ENCODE assay signal across 10 mouse cellular contexts in genomic region chr5:35057582-35057981, GRCm38 (mm10). TPM values are rescaled to one million over a fixed set of nuclear protein-coding genes. Genes with fewer than 3 reads are reported as not detected.
DNase-seq lines count a peak whose midpoint lies in the region; ATAC-seq and TF ChIP-seq lines count a peak whose summit lies in the region.
"Had no signal": no experiment of that assay in that cellular context is flagged by ENCODE, and none has a peak within 500 bp of the region (broad histone marks: within the 10 kb centered on the region; RNA-seq: fewer than 3 reads in every experiment).

No protein-coding gene starts in this region.

- H3K9me3 ChIP-seq in neural tube, embryonic 11.5 days (ENCODE audit: control insufficient read depth, low read length) = no peaks in the 10 kb centered on the region
- H3K9me3 ChIP-seq in limb, embryonic 15.5 days = no peaks in the 10 kb centered on the region
- H3K9me3 ChIP-seq in stomach, postnatal 0 days (ENCODE audit: control insufficient read depth, low read length) = no peaks in the 10 kb centered on the region

- TF ChIP-seq EP300 in stomach, postnatal 0 days (optimal IDR thresholded peaks at IDR 0.05) = no peak

- H3K9ac ChIP-seq in neural tube, embryonic 11.5 days (ENCODE audit: low read length) = peak overlapping the region; percentile 57
- no peak overlapping the region for H3K9ac ChIP-seq in limb, embryonic 15.5 days
- no peak overlapping the region for H3K9ac ChIP-seq in stomach, postnatal 0 days (ENCODE audit: low read length)

- 21% methylated on average over 4 of the region's 4 CpGs for whole genome bisulfite sequencing in neural tube, embryonic 11.5 days
- WGBS in limb, embryonic 15.5 days = 22% methylated on average over 4 of the region's 4 CpGs
- 27% methylated on average over 4 of the region's 4 CpGs for WGBS in stomach, postnatal 0 days
- WGBS in thymus, adult 2 months = 27% methylated on average over 4 of the region's 4 CpGs

- no peak for ATAC-seq in neural tube, embryonic 11.5 days (ENCODE audit: insufficient read depth, low FRiP score, low TSS enrichment)
- ATAC-seq in limb, embryonic 15.5 days (ENCODE audit: insufficient number of reproducible peaks, low FRiP score, low TSS enrichment, low read depth) = no peak
- ATAC-seq in stomach, postnatal 0 days (ENCODE audit: low FRiP score, low TSS enrichment) = no peak

- peak overlapping the region; percentile 48 for H3K4me3 ChIP-seq in neural tube, embryonic 11.5 days (ENCODE audit: low read depth, low read length)
- peak overlapping the region; percentile 56 for H3K4me3 ChIP-seq in limb, embryonic 15.5 days
- H3K4me3 ChIP-seq in stomach, postnatal 0 days (ENCODE audit: low read depth, low read length) = peak overlapping the region; percentile 59
- H3K4me3 ChIP-seq in thymus, adult 2 months (ENCODE audit: control insufficient read depth, insufficient read depth, low read length) = no peak overlapping the region

- peaks cover 25% of the 10 kb centered on the region for H3K27me3 ChIP-seq in neural tube, embryonic 11.5 days (ENCODE audit: control insufficient read depth, insufficient read depth, low read length)
- peaks cover 46% of the 10 kb centered on the region for H3K27me3 ChIP-seq in limb, embryonic 15.5 days
- no peaks in the 10 kb centered on the region for H3K27me3 ChIP-seq in stomach, postnatal 0 days (ENCODE audit: control insufficient read depth, insufficient read depth, low read length)
- peaks cover 3% of the 10 kb centered on the region; the same call in 1 of the 2 replicates for H3K27me3 ChIP-seq in thymus, adult 2 months (ENCODE audit: control insufficient read depth, insufficient read depth, low read length)

- TF ChIP-seq POLR2A in thymus, adult 2 months (IDR thresholded peaks at IDR 0.05; ENCODE audit: control insufficient read depth, extremely low read depth, insufficient read depth, low read length, poor library complexity) = no peak

- H3K36me3 ChIP-seq in neural tube, embryonic 11.5 days (ENCODE audit: control insufficient read depth, insufficient read depth, low read length) = no peaks in the 10 kb centered on the region
- no peaks in the 10 kb centered on the region for H3K36me3 ChIP-seq in limb, embryonic 15.5 days
- no peaks in the 10 kb centered on the region for H3K36me3 ChIP-seq in stomach, postnatal 0 days (ENCODE audit: control insufficient read depth, insufficient read depth, low read length)
- no peaks in the 10 kb centered on the region for H3K36me3 ChIP-seq in thymus, adult 2 months (ENCODE audit: control insufficient read depth, insufficient read depth, low read length)

- H3K4me2 ChIP-seq in neural tube, embryonic 11.5 days (ENCODE audit: low read depth) = peak overlapping the region; percentile 95
- peak overlapping the region; percentile 96 for H3K4me2 ChIP-seq in limb, embryonic 15.5 days
- H3K4me2 ChIP-seq in stomach, postnatal 0 days (replicated peaks; ENCODE audit: low read depth) = peak overlapping the region; percentile 98

- DNase-seq in embryo, embryonic 11 days = peak; percentile 14
- DNase-seq in embryo, embryonic 10 days (ENCODE audit: low spot score) = no peak
- no peak for DNase-seq in neural tube, embryonic 11.5 days (ENCODE audit: low spot score)
- DNase-seq in neural tube, embryonic 10.5 days (ENCODE audit: extremely low spot score, low spot score) = no peak
- no peak for DNase-seq in stomach, postnatal 0 days (ENCODE audit: low spot score)
- DNase-seq in adrenal gland, adult 18-20 months (ENCODE audit: low spot score in 2 of 2) = no peak
- no peak for DNase-seq in thymus, adult 2 months
- DNase-seq: adrenal gland, postnatal 14 days; B cell, adult 2 months had no signal

- no peak for TF ChIP-seq CTCF in stomach, postnatal 0 days (IDR thresholded peaks at IDR 0.05; ENCODE audit: low read depth)
- TF ChIP-seq CTCF in thymus, adult 2 months (IDR thresholded peaks at IDR 0.05; ENCODE audit: borderline replicate concordance, control insufficient read depth, extremely low read depth, insufficient read depth, low read length, poor library complexity) = no peak

- H3K27ac ChIP-seq in neural tube, embryonic 11.5 days (ENCODE audit: low read depth, low read length) = no peak overlapping the region
- no peak overlapping the region for H3K27ac ChIP-seq in limb, embryonic 15.5 days
- no peak overlapping the region for H3K27ac ChIP-seq in stomach, postnatal 0 days (replicated peaks)
- no peak overlapping the region for H3K27ac ChIP-seq in thymus, adult 2 months (ENCODE audit: control insufficient read depth, insufficient read depth, low read length)

- H3K4me1 ChIP-seq in neural tube, embryonic 11.5 days (ENCODE audit: control insufficient read depth, insufficient read depth, low read length) = no peaks in the 10 kb centered on the region; the same call in 1 of the 2 replicates
- peaks cover 18% of the 10 kb centered on the region for H3K4me1 ChIP-seq in limb, embryonic 15.5 days
- no peaks in the 10 kb centered on the region for H3K4me1 ChIP-seq in stomach, postnatal 0 days (replicated peaks; ENCODE audit: control insufficient read depth, insufficient read depth)
- H3K4me1 ChIP-seq in thymus, adult 2 months (replicated peaks; ENCODE audit: control insufficient read depth, insufficient read depth, low read length) = peaks cover 4% of the 10 kb centered on the region

RNA-seq across cellular contexts. Expression of gene Dok7, which starts 1.0 kb away (rescaled TPM):
- polyA plus RNA-seq in neural tube, embryonic 11.5 days (2014; fragmentation: Nextera tagmentation; extraction: Ambion mirVana) = 0.37 and 1.1 TPM in 2 replicates
- 5.5 and 9.5 TPM in 2 replicates for polyA plus RNA-seq in limb, embryonic 15.5 days (2015; fragmentation: Nextera tagmentation; extraction: Ambion mirVana)
- polyA plus RNA-seq in stomach, postnatal 0 days (2015; fragmentation: Nextera tagmentation; extraction: Ambion mirVana) = 0.72 and 1.0 TPM in 2 replicates
- 10 to 100 TPM in 1 of 2 experiments, 1 to 10 TPM in 1; 7.4 to 16.0 TPM for total RNA-seq in adrenal gland, adult 18-20 months (2021)
- polyA plus RNA-seq in thymus, adult 2 months (2012; rRNA removed) = 0.45 and 2.0 TPM in 2 replicates

RNA-seq across cellular contexts. Expression of gene Hgfac, which starts 16.3 kb away (rescaled TPM):
- 0.25 and 0.30 TPM in 2 replicates for polyA plus RNA-seq in neural tube, embryonic 11.5 days (2014; fragmentation: Nextera tagmentation; extraction: Ambion mirVana)
- 0.37 and 0.49 TPM in 2 replicates for polyA plus RNA-seq in limb, embryonic 15.5 days (2015; fragmentation: Nextera tagmentation; extraction: Ambion mirVana)
- 1.6 and 2.5 TPM in 2 replicates for polyA plus RNA-seq in stomach, postnatal 0 days (2015; fragmentation: Nextera tagmentation; extraction: Ambion mirVana)
- total RNA-seq in adrenal gland, adult 18-20 months (2021) = under 1 TPM; 0.22 to 0.96 TPM
- polyA plus RNA-seq in thymus, adult 2 months (2012; rRNA removed) = 5.7 and 6.5 TPM in 2 replicates

RNA-seq across cellular contexts. Expression of gene Lrpap1, which starts 48.0 kb away (rescaled TPM):
- polyA plus RNA-seq in neural tube, embryonic 11.5 days (2014; fragmentation: Nextera tagmentation; extraction: Ambion mirVana) = 94.1 and 101 TPM in 2 replicates
- 125 and 141 TPM in 2 replicates for polyA plus RNA-seq in limb, embryonic 15.5 days (2015; fragmentation: Nextera tagmentation; extraction: Ambion mirVana)
- 101 and 116 TPM in 2 replicates for polyA plus RNA-seq in stomach, postnatal 0 days (2015; fragmentation: Nextera tagmentation; extraction: Ambion mirVana)
- 100 to 1,000 TPM; 115 TPM for total RNA-seq in adrenal gland, adult 18-20 months (2021)
- polyA plus RNA-seq in thymus, adult 2 months (2012; rRNA removed) = 18.9 and 24.4 TPM in 2 replicates
